Mouse (Mus musculus) mesoderm, embryonic 11.5 days (tissue): ENCODE measurements around the gene Pcdh9.
"Not testable (repeated sequence)": the region's sequence is repeated elsewhere in the genome, so short reads cannot be mapped to it uniquely, and the experiment has no call there.

Experiments used
- DNase-seq: peaks from one replicate; pipeline ENCODE4 v3.0.0-alpha.2; 2012; ENCODE audit warnings: low read depth, low spot score

Pcdh9 gene

GRCm38 (mm10) chr14:93381163-93381562, 509.3 kb downstream of the Pcdh9 start:
- peak; percentile 13 for DNase-seq

GRCm38 (mm10) chr14:93380757-93381156, 509.7 kb downstream of the Pcdh9 start:
- DNase-seq: no peak

GRCm38 (mm10) chr14:93376159-93376558, 514.3 kb downstream of the Pcdh9 start:
- DNase-seq: no peak

GRCm38 (mm10) chr14:93374181-93374580, 516.3 kb downstream of the Pcdh9 start:
- no peak for DNase-seq

- DNase-seq: no peak
These were observed 536.3 kb downstream of the Pcdh9 start for GRCm38 (mm10) chr14:93354150-93354549.

- peak; percentile 19 for DNase-seq
These were observed 539.6 kb downstream of the Pcdh9 start for GRCm38 (mm10) chr14:93350906-93351305.

GRCm38 (mm10) chr14:93349166-93349565, 541.3 kb downstream of the Pcdh9 start:
- no peak for DNase-seq

GRCm38 (mm10) chr14:93347031-93347430, 543.4 kb downstream of the Pcdh9 start:
- no peak for DNase-seq

GRCm38 (mm10) chr14:93342781-93343180, 547.7 kb downstream of the Pcdh9 start:
- no peak for DNase-seq

- DNase-seq: no peak
These were observed 549.1 kb downstream of the Pcdh9 start for GRCm38 (mm10) chr14:93341390-93341789.

- DNase-seq: no peak
These were observed 561.2 kb downstream of the Pcdh9 start for GRCm38 (mm10) chr14:93329247-93329646.

GRCm38 (mm10) chr14:93317393-93317792, 573.1 kb downstream of the Pcdh9 start:
- peak; percentile 18 for DNase-seq

GRCm38 (mm10) chr14:93288361-93288760, 602.1 kb downstream of the Pcdh9 start:
- no peak for DNase-seq

GRCm38 (mm10) chr14:93287642-93288041, 602.8 kb downstream of the Pcdh9 start:
- DNase-seq: no peak

- DNase-seq: no peak
These were observed 605.3 kb downstream of the Pcdh9 start for GRCm38 (mm10) chr14:93285136-93285535.

- no peak for DNase-seq
These were observed 606.5 kb downstream of the Pcdh9 start for GRCm38 (mm10) chr14:93284009-93284408.

GRCm38 (mm10) chr14:93275661-93276060, 614.8 kb downstream of the Pcdh9 start:
- DNase-seq: no peak

GRCm38 (mm10) chr14:93274767-93275166, 615.7 kb downstream of the Pcdh9 start:
- DNase-seq: no peak

- no peak for DNase-seq
These were observed 637.1 kb downstream of the Pcdh9 start for GRCm38 (mm10) chr14:93253411-93253810.

GRCm38 (mm10) chr14:93240263-93240662, 650.2 kb downstream of the Pcdh9 start:
- DNase-seq: no peak

GRCm38 (mm10) chr14:93234333-93234732, 656.1 kb downstream of the Pcdh9 start:
- no peak for DNase-seq

- DNase-seq: no peak
These were observed 656.9 kb downstream of the Pcdh9 start for GRCm38 (mm10) chr14:93233599-93233998.

GRCm38 (mm10) chr14:93214846-93215245, 675.6 kb downstream of the Pcdh9 start:
- DNase-seq: not testable (repeated sequence)

- DNase-seq: peak; percentile 4
These were observed 690.7 kb downstream of the Pcdh9 start for GRCm38 (mm10) chr14:93199791-93200190.
